Mouse (Mus musculus) neural tube, embryonic 13.5 days (tissue): ENCODE data around the gene Gpr158. TPM values are rescaled to one million over a fixed set of nuclear protein-coding genes. Genes with fewer than 3 reads are reported as not detected.

Source experiments
- ATAC-seq: fragments of 200-750 bp; cut with Nextera tagmentation; 2 replicates; pipeline ENCODE4 v1.8.0; 2017; ENCODE audit warnings: low read depth, mild to moderate bottlenecking, moderate TSS enrichment, moderate library complexity
- H3K27ac ChIP-seq: fragments of 300-500 bp; sonication (generic); replicated peaks from 2 replicates; pipeline ENCODE4 v1.5.1; 2015; ENCODE audit warnings: moderate library complexity, mild to moderate bottlenecking, inconsistent platforms
- H3K27me3 ChIP-seq: fragments of 300-500 bp; sonication (generic); 2 replicates; pipeline ENCODE4 v1.6.1; 2015; ENCODE audit warnings: mild to moderate bottlenecking, inconsistent platforms
- H3K36me3 ChIP-seq: fragments of 300-500 bp; sonication (generic); 2 replicates; pipeline ENCODE4 v1.6.1; 2015; ENCODE audit warnings: mild to moderate bottlenecking, inconsistent platforms
- H3K4me1 ChIP-seq: fragments of 300-500 bp; sonication (generic); replicated peaks from 2 replicates; pipeline ENCODE4 v1.6.1; 2015; ENCODE audit warnings: inconsistent platforms
- H3K4me2 ChIP-seq: fragments of 300-500 bp; sonication (generic); 2 replicates; pipeline ENCODE4 v1.6.1; 2015; ENCODE audit warnings: inconsistent platforms, mild to moderate bottlenecking, moderate library complexity
- H3K4me3 ChIP-seq: fragments of 300-500 bp; sonication (generic); 2 replicates; pipeline ENCODE4 v1.5.1; 2015; ENCODE audit warnings: mild to moderate bottlenecking, inconsistent platforms
- H3K9ac ChIP-seq: fragments of 300-500 bp; sonication (generic); 2 replicates; pipeline ENCODE4 v1.6.1; 2015; ENCODE audit warnings: moderate library complexity, mild to moderate bottlenecking, inconsistent platforms
- H3K9me3 ChIP-seq: fragments of 300-500 bp; sonication (generic); 2 replicates; pipeline ENCODE4 v1.6.1; 2016; ENCODE audit warnings: inconsistent platforms
- WGBS: fragments of 180-500 bp; shearing (Covaris S2); methylation state at CpG from one replicate; pipeline ENCODE4 v1.1.7; 2015; 5-methylcytosine and 5-hydroxymethylcytosine counted together
- polyA plus RNA-seq: library from polyadenylated mRNA; unstranded; fragments of >200 nt; fragmentation: Nextera tagmentation; extraction: Ambion mirVana; gene quantifications from 2 replicates; pipeline ENCODE4 v1.2.1, GENCODE M21; 2015

Gene Gpr158
- polyA plus RNA-seq, 1 experiment from 2014 or later = 2.5 TPM

DNA sequence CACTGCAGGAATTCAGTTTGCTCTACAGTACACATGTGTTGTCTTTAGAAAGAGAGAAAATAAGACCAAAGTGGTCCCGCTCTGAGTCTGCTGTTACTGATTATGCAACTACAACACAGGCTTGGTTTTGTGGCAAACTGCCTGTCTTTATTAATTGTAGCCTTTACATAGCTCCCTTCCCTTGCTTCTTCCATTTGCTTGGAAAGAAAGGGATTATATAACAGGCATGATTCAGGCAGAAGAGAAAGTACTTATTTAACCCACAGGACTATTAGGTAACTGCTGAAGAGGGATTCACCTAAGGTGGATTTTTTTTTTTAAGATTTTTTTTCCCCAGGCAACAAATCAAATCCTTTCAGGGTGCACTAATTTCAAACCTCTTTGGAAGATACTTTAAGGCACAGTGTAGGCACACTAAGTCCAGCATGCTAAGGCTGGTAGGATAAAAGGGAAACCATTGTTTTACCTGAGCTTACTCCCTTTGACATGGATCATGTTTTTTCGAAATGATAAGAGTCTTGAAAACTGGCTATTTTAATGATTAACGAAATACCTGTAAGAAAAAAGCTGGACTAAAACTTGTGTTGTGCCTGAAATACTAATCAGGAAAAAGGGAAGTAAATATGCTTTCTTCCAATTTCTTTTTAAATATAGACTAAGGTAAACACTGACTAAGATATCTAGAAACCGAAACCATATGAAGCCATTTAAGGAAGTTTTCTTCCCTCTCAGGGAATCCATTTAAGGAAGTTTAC, 308.9 kb downstream of the Gpr158 start:
- Histone ChIP-seq H3K4me2 (no peak overlapping the region), H3K4me1 (no peaks in the 10 kb centered on the region), H3K27ac (no peak overlapping the region), H3K4me3 (no peak overlapping the region), H3K36me3 (no peaks in the 10 kb centered on the region), H3K9ac (no peak overlapping the region), H3K27me3 (no peaks in the 10 kb centered on the region), H3K9me3 (no peaks in the 10 kb centered on the region)
- no peak for ATAC-seq
- WGBS = 91% methylated on average over 4 of the region's 4 CpGs

- no peaks in the 10 kb centered on the region for H3K4me1 ChIP-seq
- H3K4me2 ChIP-seq = no peak overlapping the region
- H3K27ac ChIP-seq = no peak overlapping the region
- H3K9ac ChIP-seq = no peak overlapping the region
- no peaks in the 10 kb centered on the region for H3K9me3 ChIP-seq
- no peaks in the 10 kb centered on the region for H3K27me3 ChIP-seq
- no peak overlapping the region for H3K4me3 ChIP-seq
- H3K36me3 ChIP-seq = no peaks in the 10 kb centered on the region
- ATAC-seq = no peak
- 67% methylated on average over 2 of the region's 2 CpGs for WGBS
Measured at GRCm38 (mm10) chr2:21676839-21677123, 309.4 kb downstream of the Gpr158 start.

- H3K36me3 ChIP-seq = no peaks in the 10 kb centered on the region
- H3K9ac ChIP-seq = no peak overlapping the region
- ATAC-seq = no peak
- no peak overlapping the region for H3K4me3 ChIP-seq
- no peak overlapping the region for H3K27ac ChIP-seq
- H3K4me1 ChIP-seq = no peaks in the 10 kb centered on the region
- WGBS = 85% methylated on average over 1 of the region's 1 CpGs
- H3K4me2 ChIP-seq = no peak overlapping the region
- H3K9me3 ChIP-seq = no peaks in the 10 kb centered on the region
- H3K27me3 ChIP-seq = no peaks in the 10 kb centered on the region
Measured at GRCm38 (mm10) chr2:21680735-21681270, 313.5 kb downstream of the Gpr158 start.

- no peaks in the 10 kb centered on the region for H3K27me3 ChIP-seq
- WGBS = 91% methylated on average over 3 of the region's 3 CpGs
Measured at GRCm38 (mm10) chr2:21684736-21685135, 317.4 kb downstream of the Gpr158 start.

DNA sequence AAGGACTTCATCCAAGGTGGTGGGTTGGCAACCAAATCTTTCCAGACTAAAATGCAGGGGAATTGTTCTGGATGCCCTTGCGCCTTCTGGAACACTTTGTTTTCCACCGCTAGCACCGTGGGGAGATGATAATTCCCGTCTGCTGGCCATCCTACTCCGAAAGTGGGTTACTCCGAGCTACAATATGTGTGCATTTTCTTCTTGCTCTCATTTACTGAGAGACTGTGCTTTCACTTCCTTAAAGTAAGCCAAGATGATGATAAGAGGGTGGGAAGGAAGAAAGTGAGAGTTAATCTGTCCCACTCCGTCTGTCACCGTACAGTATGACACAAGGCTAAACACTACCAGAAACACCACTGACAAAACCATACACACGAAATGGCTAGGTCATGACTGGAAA, 325.8 kb downstream of the Gpr158 start:
- no peaks in the 10 kb centered on the region for H3K36me3 ChIP-seq
- no peak overlapping the region for H3K9ac ChIP-seq
- no peaks in the 10 kb centered on the region for H3K9me3 ChIP-seq
- no peak overlapping the region for H3K4me3 ChIP-seq
- no peak for ATAC-seq
- H3K4me2 ChIP-seq = no peak overlapping the region
- no peak overlapping the region for H3K27ac ChIP-seq
- no peaks in the 10 kb centered on the region for H3K27me3 ChIP-seq
- H3K4me1 ChIP-seq = no peaks in the 10 kb centered on the region
- WGBS = 91% methylated on average over 9 of the region's 9 CpGs

More at GRCm38 (mm10) chr2:21684736-21685135, 317.4 kb downstream of the Gpr158 start:
- Histone ChIP-seq H3K36me3 (no peaks in the 10 kb centered on the region), H3K9me3 (no peaks in the 10 kb centered on the region), H3K4me1 (no peaks in the 10 kb centered on the region), H3K9ac (no peak overlapping the region), H3K4me2 (no peak overlapping the region), H3K4me3 (no peak overlapping the region), H3K27ac (no peak overlapping the region)
- no peak for ATAC-seq

- no peak overlapping the region for H3K9ac ChIP-seq
- H3K4me1 ChIP-seq = no peaks in the 10 kb centered on the region
- H3K4me2 ChIP-seq = no peak overlapping the region
- no peak for ATAC-seq
- no peaks in the 10 kb centered on the region for H3K9me3 ChIP-seq
- H3K4me3 ChIP-seq = no peak overlapping the region
- H3K36me3 ChIP-seq = no peaks in the 10 kb centered on the region
- no peaks in the 10 kb centered on the region for H3K27me3 ChIP-seq
- no peak overlapping the region for H3K27ac ChIP-seq
- 64% methylated on average over 5 of the region's 5 CpGs for WGBS
Measured at GRCm38 (mm10) chr2:21693807-21694594, 326.7 kb downstream of the Gpr158 start.

DNA sequence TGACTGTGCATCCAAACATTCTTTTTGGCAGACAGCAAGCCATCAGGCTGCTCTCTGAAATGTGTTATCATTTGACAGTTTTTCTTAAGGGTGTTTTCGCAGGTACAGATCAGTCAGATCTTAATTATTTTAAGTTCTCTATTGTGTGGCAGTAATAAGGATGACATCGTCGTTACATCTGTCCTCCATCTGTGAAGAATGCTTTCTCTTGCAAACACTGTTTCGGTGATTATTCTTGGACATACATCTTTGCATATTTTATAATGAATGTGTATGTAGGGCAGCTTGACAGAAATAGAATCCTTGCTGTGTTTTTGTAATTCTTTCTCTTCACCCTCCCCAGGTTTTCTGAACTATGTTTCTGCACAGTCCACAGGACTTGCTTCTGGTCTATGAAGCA, 360.7 kb downstream of the Gpr158 start:
- Histone ChIP-seq H3K27me3 (no peaks in the 10 kb centered on the region), H3K4me2 (no peak overlapping the region), H3K36me3 (no peaks in the 10 kb centered on the region), H3K9ac (no peak overlapping the region), H3K9me3 (no peaks in the 10 kb centered on the region), H3K27ac (no peak overlapping the region), H3K4me3 (no peak overlapping the region), H3K4me1 (no peaks in the 10 kb centered on the region)
- 90% methylated on average over 4 of the region's 4 CpGs for WGBS
- ATAC-seq = no peak

DNA sequence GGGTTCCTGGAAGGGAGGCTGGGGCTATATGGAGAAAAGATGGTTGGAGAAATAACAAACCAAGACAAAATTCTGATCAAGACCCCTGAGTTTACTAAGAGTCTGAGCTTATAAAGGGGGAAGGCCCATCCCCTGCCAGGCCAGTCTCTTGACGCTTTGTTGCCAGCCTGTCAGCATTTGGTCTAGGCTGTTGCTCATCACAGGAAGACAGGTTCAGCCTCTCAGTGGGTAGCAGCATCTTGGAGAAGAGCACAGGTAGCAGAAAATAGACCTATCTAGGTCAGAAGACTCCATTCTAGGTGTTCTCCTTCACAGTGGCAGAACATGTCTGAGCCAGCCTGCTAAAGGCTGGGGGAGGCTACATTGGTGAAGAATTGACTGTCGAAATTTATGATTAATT, 416.4 kb downstream of the Gpr158 start:
- Histone ChIP-seq H3K4me1 (no peaks in the 10 kb centered on the region), H3K27ac (no peak overlapping the region), H3K9ac (no peak overlapping the region), H3K36me3 (no peaks in the 10 kb centered on the region), H3K4me2 (no peak overlapping the region), H3K27me3 (no peaks in the 10 kb centered on the region), H3K9me3 (no peaks in the 10 kb centered on the region), H3K4me3 (no peak overlapping the region)
- 90% methylated on average over 2 of the region's 2 CpGs for WGBS
- no peak for ATAC-seq

- no peak overlapping the region for H3K4me3 ChIP-seq
- 69% methylated on average over 2 of the region's 2 CpGs for WGBS
- no peaks in the 10 kb centered on the region for H3K27me3 ChIP-seq
- H3K36me3 ChIP-seq = no peaks in the 10 kb centered on the region
- H3K27ac ChIP-seq = no peak overlapping the region
- no peak for ATAC-seq
- H3K4me2 ChIP-seq = no peak overlapping the region
- H3K9ac ChIP-seq = no peak overlapping the region
- no peaks in the 10 kb centered on the region for H3K9me3 ChIP-seq
- no peaks in the 10 kb centered on the region for H3K4me1 ChIP-seq
Measured at GRCm38 (mm10) chr2:21793156-21793555, 425.8 kb downstream of the Gpr158 start.

GRCm38 (mm10) chr2:21799616-21800015, 432.3 kb downstream of the Gpr158 start:
- Histone ChIP-seq H3K27me3 (no peaks in the 10 kb centered on the region), H3K9me3 (no peaks in the 10 kb centered on the region), H3K4me1 (no peaks in the 10 kb centered on the region), H3K4me2 (no peak overlapping the region), H3K4me3 (no peak overlapping the region), H3K36me3 (no peaks in the 10 kb centered on the region), H3K27ac (no peak overlapping the region), H3K9ac (no peak overlapping the region)
- no peak for ATAC-seq
- WGBS = 83% methylated on average over 3 of the region's 3 CpGs

DNA sequence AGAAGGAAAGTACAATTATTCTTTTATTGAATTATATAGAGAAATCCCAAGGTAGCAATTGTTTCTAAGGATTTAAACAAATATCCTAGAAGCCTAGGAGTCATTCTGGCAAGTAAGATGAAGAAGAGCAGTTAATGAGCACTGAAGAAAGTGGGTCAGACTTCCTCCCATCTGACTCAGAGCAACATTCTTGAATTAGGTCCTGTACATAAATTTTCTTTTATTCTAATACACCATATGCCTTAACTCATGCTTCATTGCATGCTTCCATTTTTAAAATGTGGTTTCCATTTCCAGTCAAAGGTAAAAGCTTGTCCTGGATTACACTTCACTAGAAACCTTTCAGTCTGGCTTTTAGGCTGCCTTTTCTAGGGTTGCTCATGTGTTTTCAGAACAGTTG, 432.7 kb downstream of the Gpr158 start:
- H3K4me2 ChIP-seq = no peak overlapping the region
- ATAC-seq = no peak
- H3K4me1 ChIP-seq = no peaks in the 10 kb centered on the region
- no peaks in the 10 kb centered on the region for H3K36me3 ChIP-seq
- H3K9me3 ChIP-seq = no peaks in the 10 kb centered on the region
- no peak overlapping the region for H3K9ac ChIP-seq
- no peak overlapping the region for H3K4me3 ChIP-seq
- H3K27me3 ChIP-seq = no peaks in the 10 kb centered on the region
- H3K27ac ChIP-seq = no peak overlapping the region

DNA sequence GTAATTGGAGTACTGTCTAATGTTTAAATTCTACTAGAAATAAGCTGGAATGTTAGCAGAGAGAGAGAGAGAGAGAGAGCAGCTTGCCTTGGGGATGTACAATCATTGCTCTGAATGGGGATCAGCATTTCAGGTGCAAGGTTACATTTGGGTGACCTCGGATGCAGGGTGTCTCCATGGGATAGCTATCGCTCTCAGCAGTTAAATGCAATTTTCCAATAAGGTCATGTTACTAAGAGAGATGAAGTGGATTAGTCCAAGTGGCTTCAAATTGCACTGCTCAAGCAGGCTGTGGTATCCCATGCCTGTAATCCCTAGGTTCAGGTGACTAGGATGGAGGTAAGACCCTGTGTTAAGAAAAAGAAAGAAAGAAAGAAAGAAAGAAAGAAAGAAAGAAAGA, 441.2 kb downstream of the Gpr158 start:
- WGBS = 89% methylated on average over 2 of the region's 2 CpGs
- no peaks in the 10 kb centered on the region for H3K36me3 ChIP-seq
- no peak overlapping the region for H3K4me3 ChIP-seq
- ATAC-seq = no peak
- no peaks in the 10 kb centered on the region for H3K4me1 ChIP-seq
- H3K9me3 ChIP-seq = no peaks in the 10 kb centered on the region
- H3K27me3 ChIP-seq = no peaks in the 10 kb centered on the region
- H3K9ac ChIP-seq = no peak overlapping the region
- no peak overlapping the region for H3K4me2 ChIP-seq
- H3K27ac ChIP-seq = no peak overlapping the region
